Mouse (Mus musculus): ENCODE results near the gene Isyna1. TPM values are rescaled to one million over a fixed set of nuclear protein-coding genes. Genes with fewer than 3 reads are reported as not detected.

Isyna1 gene
- polyA plus RNA-seq, 1 experiment from 2014 or later = 69.8 TPM

GRCm38 (mm10) chr8:70562802-70563201 lies 31.4 kb upstream of the Isyna1 start:
- Histone ChIP-seq H3K4me2 (ENCODE audit: low read length) (no peak overlapping the region), H3K9me3 (ENCODE audit: control insufficient read depth, low read length) (no peaks in the 10 kb centered on the region), H3K27me3 (ENCODE audit: control insufficient read depth, insufficient read depth, low read length) (no peaks in the 10 kb centered on the region), H3K4me1 (ENCODE audit: control insufficient read depth in 2 of 2, insufficient read depth in 2 of 2, low read length in 2 of 2) (peaks cover 58 to 75% of the 10 kb centered on the region in 2 experiments), H3K36me3 (ENCODE audit: control insufficient read depth, insufficient read depth, low read length) (peaks cover 3% of the 10 kb centered on the region; the same call in 1 of the 2 replicates), H3K9ac (ENCODE audit: low read length) (no peak overlapping the region), H3K4me3 (ENCODE audit: control insufficient read depth in 1 of 2, insufficient read depth in 1 of 2, low read depth in 1 of 2, low read length in 2 of 2) (no peak overlapping the region), H3K27ac (replicated peaks in 1 of 2; ENCODE audit: control insufficient read depth in 1 of 2, insufficient read depth in 1 of 2, low read depth in 2 of 2, low read length in 2 of 2) (no peak overlapping the region)
- WGBS = 69% methylated on average over 3 of the region's 3 CpGs
- ATAC-seq (ENCODE audit: insufficient number of reproducible peaks, insufficient read depth, low FRiP score, low read depth) = no peak

DNA sequence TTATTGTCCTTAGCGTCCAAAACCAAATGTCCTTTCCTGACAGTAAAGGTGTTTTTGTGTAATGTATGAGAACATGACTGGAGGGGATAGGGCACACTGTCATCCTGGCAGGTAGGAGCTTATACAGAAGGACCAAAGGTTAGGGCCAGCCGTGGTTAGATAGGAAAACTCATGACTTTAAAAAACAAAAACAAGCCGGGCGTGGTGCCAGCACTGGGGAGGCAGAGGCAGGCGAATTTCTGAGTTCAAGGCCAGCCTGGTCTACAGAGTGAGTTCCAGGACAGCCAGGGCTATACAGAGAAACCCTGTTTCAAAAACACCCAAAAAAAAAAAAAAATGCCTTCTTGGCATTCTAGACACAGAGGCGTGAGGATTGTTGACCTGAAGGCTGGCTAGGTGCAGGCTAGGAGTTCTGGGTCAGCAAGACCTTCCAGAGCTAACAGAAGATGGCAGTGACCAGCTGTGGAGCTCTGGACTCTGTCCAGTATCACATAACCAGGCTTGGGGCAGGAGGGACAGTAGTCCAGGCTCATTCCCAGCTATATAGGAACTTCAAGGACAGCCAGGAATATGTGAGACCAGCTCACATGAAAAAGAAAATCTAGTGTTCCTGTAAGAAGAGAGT lies 30.3 kb upstream of the Isyna1 start:
- 85% methylated on average over 6 of the region's 6 CpGs for WGBS
- ATAC-seq (ENCODE audit: insufficient number of reproducible peaks, insufficient read depth, low FRiP score, low read depth) = no peak

GRCm38 (mm10) chr8:70564696-70565235 lies 29.4 kb upstream of the Isyna1 start:
- Histone ChIP-seq H3K27me3 (ENCODE audit: control insufficient read depth, insufficient read depth, low read length) (no peaks in the 10 kb centered on the region), H3K4me3 (ENCODE audit: control insufficient read depth in 1 of 2, insufficient read depth in 1 of 2, low read depth in 1 of 2, low read length in 2 of 2) (no peak overlapping the region), H3K4me2 (ENCODE audit: low read length) (no peak overlapping the region), H3K4me1 (ENCODE audit: control insufficient read depth in 2 of 2, insufficient read depth in 2 of 2, low read length in 2 of 2) (peaks cover 51 to 61% of the 10 kb centered on the region in 2 experiments), H3K27ac (replicated peaks in 1 of 2; ENCODE audit: control insufficient read depth in 1 of 2, insufficient read depth in 1 of 2, low read depth in 2 of 2, low read length in 2 of 2) (peak overlapping the region in 1 of 2 experiments; percentile 50; a peak in 2 of 4 replicates), H3K9ac (ENCODE audit: low read length) (no peak overlapping the region), H3K9me3 (ENCODE audit: control insufficient read depth, low read length) (no peaks in the 10 kb centered on the region), H3K36me3 (ENCODE audit: control insufficient read depth, insufficient read depth, low read length) (no peaks in the 10 kb centered on the region)
- WGBS = 66% methylated on average over 3 of the region's 3 CpGs
- ATAC-seq (ENCODE audit: insufficient number of reproducible peaks, insufficient read depth, low FRiP score, low read depth) = no peak

More for the DNA sequence above, 30.3 kb upstream of the Isyna1 start:
- Histone ChIP-seq H3K4me1 (ENCODE audit: control insufficient read depth in 2 of 2, insufficient read depth in 2 of 2, low read length in 2 of 2) (peaks cover 53 to 64% of the 10 kb centered on the region in 2 experiments), H3K36me3 (ENCODE audit: control insufficient read depth, insufficient read depth, low read length) (peaks cover 3% of the 10 kb centered on the region; the same call in 1 of the 2 replicates), H3K4me3 (ENCODE audit: control insufficient read depth in 1 of 2, insufficient read depth in 1 of 2, low read depth in 1 of 2, low read length in 2 of 2) (no peak overlapping the region), H3K9ac (ENCODE audit: low read length) (no peak overlapping the region; the same call in 1 of the 2 replicates), H3K27ac (replicated peaks in 1 of 2; ENCODE audit: control insufficient read depth in 1 of 2, insufficient read depth in 1 of 2, low read depth in 2 of 2, low read length in 2 of 2) (no peak overlapping the region), H3K4me2 (ENCODE audit: low read length) (no peak overlapping the region), H3K9me3 (ENCODE audit: control insufficient read depth, low read length) (no peaks in the 10 kb centered on the region), H3K27me3 (ENCODE audit: control insufficient read depth, insufficient read depth, low read length) (no peaks in the 10 kb centered on the region)

DNA sequence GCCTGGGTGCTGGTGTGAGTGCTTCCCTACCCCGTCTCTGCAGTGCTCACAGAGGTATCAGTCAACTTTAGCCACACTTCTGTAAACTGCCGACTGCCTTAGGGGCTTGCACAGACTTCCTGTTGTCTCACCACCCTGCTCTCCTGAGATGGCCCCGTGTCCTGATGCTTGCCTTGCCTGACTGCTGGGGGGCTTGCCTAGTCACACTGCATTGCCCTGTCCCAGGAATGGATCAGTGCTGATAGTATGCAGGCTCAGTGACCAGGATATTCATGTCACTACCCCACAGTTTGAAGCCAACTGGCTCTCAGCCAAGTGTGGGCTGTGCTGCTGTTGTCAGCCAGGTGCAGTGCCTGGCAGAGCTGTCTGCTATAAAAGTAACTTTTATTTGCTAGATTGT lies 28.6 kb upstream of the Isyna1 start:
- Histone ChIP-seq H3K27me3 (ENCODE audit: control insufficient read depth, insufficient read depth, low read length) (no peaks in the 10 kb centered on the region), H3K27ac (replicated peaks in 1 of 2; ENCODE audit: control insufficient read depth in 1 of 2, insufficient read depth in 1 of 2, low read depth in 2 of 2, low read length in 2 of 2) (peak overlapping the region in 1 of 2 experiments; percentile 50; a peak in 2 of 4 replicates), H3K36me3 (ENCODE audit: control insufficient read depth, insufficient read depth, low read length) (no peaks in the 10 kb centered on the region), H3K9ac (ENCODE audit: low read length) (no peak overlapping the region), H3K4me2 (ENCODE audit: low read length) (no peak overlapping the region), H3K4me3 (ENCODE audit: control insufficient read depth in 1 of 2, insufficient read depth in 1 of 2, low read depth in 1 of 2, low read length in 2 of 2) (no peak overlapping the region), H3K9me3 (ENCODE audit: control insufficient read depth, low read length) (no peaks in the 10 kb centered on the region), H3K4me1 (ENCODE audit: control insufficient read depth in 2 of 2, insufficient read depth in 2 of 2, low read length in 2 of 2) (peaks cover 50 to 61% of the 10 kb centered on the region in 2 experiments)
- ATAC-seq (ENCODE audit: insufficient number of reproducible peaks, insufficient read depth, low FRiP score, low read depth) = peak; percentile 43; the same call in 1 of the 2 replicates
- 21% methylated on average over 3 of the region's 3 CpGs for whole genome bisulfite sequencing

- no peak overlapping the region for H3K9ac ChIP-seq (ENCODE audit: low read length)
- no peak for ATAC-seq (ENCODE audit: insufficient number of reproducible peaks, insufficient read depth, low FRiP score, low read depth)
- no peak overlapping the region for H3K4me3 ChIP-seq (ENCODE audit: control insufficient read depth in 1 of 2, insufficient read depth in 1 of 2, low read depth in 1 of 2, low read length in 2 of 2)
- H3K27ac ChIP-seq (replicated peaks in 1 of 2; ENCODE audit: control insufficient read depth in 1 of 2, insufficient read depth in 1 of 2, low read depth in 2 of 2, low read length in 2 of 2) = peak overlapping the region; percentile 63 to 73
- no peaks in the 10 kb centered on the region for H3K9me3 ChIP-seq (ENCODE audit: control insufficient read depth, low read length)
- peaks cover 26 to 37% of the 10 kb centered on the region in 2 experiments for H3K4me1 ChIP-seq (ENCODE audit: control insufficient read depth in 2 of 2, insufficient read depth in 2 of 2, low read length in 2 of 2)
- H3K27me3 ChIP-seq (ENCODE audit: control insufficient read depth, insufficient read depth, low read length) = no peaks in the 10 kb centered on the region
- no peak overlapping the region for H3K4me2 ChIP-seq (ENCODE audit: low read length)
- peaks cover 11% of the 10 kb centered on the region; the same call in 1 of the 2 replicates for H3K36me3 ChIP-seq (ENCODE audit: control insufficient read depth, insufficient read depth, low read length)
Observed at GRCm38 (mm10) chr8:70570360-70570759, 23.8 kb upstream of the Isyna1 start.

DNA sequence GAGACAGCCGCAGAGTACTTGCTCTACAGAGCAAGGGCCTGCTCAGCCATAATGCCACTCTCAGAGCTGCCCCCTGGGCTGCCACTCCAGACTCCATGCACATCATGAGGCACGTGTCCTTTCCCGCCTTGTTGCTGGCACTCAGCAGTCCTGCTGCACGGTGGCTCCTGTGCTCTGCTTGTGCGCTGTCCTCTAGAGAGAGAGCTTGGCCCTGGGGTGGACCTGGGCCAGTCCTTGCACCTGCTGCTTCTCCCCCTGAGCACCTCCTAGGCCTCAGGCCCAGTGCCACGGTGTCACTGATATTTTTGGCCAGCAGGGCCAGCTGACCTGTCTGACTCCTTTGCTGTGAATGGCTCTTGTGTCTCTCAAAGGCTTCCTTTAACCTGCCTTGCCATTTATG lies 23.2 kb upstream of the Isyna1 start:
- Histone ChIP-seq H3K4me2 (ENCODE audit: low read length) (no peak overlapping the region), H3K4me1 (ENCODE audit: control insufficient read depth in 2 of 2, insufficient read depth in 2 of 2, low read length in 2 of 2) (peaks cover 22 to 31% of the 10 kb centered on the region in 2 experiments), H3K9ac (ENCODE audit: low read length) (peak overlapping the region; percentile 18; the same call in 1 of the 2 replicates), H3K36me3 (ENCODE audit: control insufficient read depth, insufficient read depth, low read length) (peaks cover 11% of the 10 kb centered on the region; the same call in 1 of the 2 replicates), H3K27me3 (ENCODE audit: control insufficient read depth, insufficient read depth, low read length) (no peaks in the 10 kb centered on the region), H3K4me3 (ENCODE audit: control insufficient read depth in 1 of 2, insufficient read depth in 1 of 2, low read depth in 1 of 2, low read length in 2 of 2) (no peak overlapping the region), H3K27ac (replicated peaks in 1 of 2; ENCODE audit: control insufficient read depth in 1 of 2, insufficient read depth in 1 of 2, low read depth in 2 of 2, low read length in 2 of 2) (peak overlapping the region; percentile 63 to 73), H3K9me3 (ENCODE audit: control insufficient read depth, low read length) (no peaks in the 10 kb centered on the region)
- ATAC-seq (ENCODE audit: insufficient number of reproducible peaks, insufficient read depth, low FRiP score, low read depth) = 0 out of 2 replicates have a peak, but pooled peaks have one; percentile 20
- WGBS = 37% methylated on average over 6 of the region's 6 CpGs

- H3K27ac ChIP-seq (replicated peaks in 1 of 2; ENCODE audit: control insufficient read depth in 1 of 2, insufficient read depth in 1 of 2, low read depth in 2 of 2, low read length in 2 of 2) = no peak overlapping the region
- H3K9ac ChIP-seq (ENCODE audit: low read length) = no peak overlapping the region
- no peak overlapping the region for H3K4me2 ChIP-seq (ENCODE audit: low read length)
- peaks cover 17 to 24% of the 10 kb centered on the region in 2 experiments for H3K4me1 ChIP-seq (ENCODE audit: control insufficient read depth in 2 of 2, insufficient read depth in 2 of 2, low read length in 2 of 2)
- H3K36me3 ChIP-seq (ENCODE audit: control insufficient read depth, insufficient read depth, low read length) = peaks cover 35% of the 10 kb centered on the region
- no peak for ATAC-seq (ENCODE audit: insufficient number of reproducible peaks, insufficient read depth, low FRiP score, low read depth)
- H3K9me3 ChIP-seq (ENCODE audit: control insufficient read depth, low read length) = no peaks in the 10 kb centered on the region
- no peak overlapping the region for H3K4me3 ChIP-seq (ENCODE audit: control insufficient read depth in 1 of 2, insufficient read depth in 1 of 2, low read depth in 1 of 2, low read length in 2 of 2)
- no peaks in the 10 kb centered on the region for H3K27me3 ChIP-seq (ENCODE audit: control insufficient read depth, insufficient read depth, low read length)
Observed at GRCm38 (mm10) chr8:70574302-70574701, 19.9 kb upstream of the Isyna1 start.

Data from heart, embryonic 14.5 days (tissue).